Mouse (Mus musculus): Measurements from ENCODE around the gene Gna12.

Gna12 gene

DNA sequence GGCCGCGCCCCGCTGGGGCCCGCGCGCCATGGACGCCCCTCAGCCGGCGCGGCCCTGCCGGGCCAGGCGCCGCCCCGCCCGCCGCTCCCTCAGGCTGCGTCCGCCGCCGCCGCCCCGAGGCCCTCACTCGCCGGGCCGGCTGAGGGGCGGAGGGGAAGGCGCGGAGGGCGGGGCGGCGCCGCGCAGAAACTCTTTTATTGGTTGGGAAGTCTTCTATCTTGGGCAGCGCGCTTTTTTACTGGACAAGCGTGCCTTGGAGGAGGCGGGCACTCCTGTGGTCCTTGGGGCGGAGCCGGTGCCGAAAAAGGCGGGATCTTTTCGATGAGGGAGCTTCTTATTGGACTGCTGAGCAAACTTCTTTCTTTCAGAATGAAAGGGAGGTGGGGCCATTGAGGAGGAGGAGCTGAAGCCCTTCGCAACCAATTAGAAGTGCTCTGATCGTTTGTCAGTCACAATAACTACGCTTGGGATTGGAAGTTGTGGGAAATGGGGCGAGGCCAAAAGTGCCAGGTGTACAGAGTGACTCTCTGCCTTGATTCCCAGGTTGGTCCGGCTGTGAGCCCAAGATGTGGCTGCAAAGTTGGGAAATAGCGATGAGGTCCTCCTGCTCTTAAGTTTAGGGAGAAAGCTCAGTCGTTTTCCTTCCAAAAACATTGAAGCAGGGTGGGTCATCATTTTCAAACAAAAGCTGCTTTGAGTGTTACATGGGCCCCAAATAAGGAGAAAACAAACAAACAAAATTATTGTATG lies at the start of gene Gna12:
TSS of gene Gna12 (minus strand) at position 118 of the 750 bp plus-strand sequence.
- peak; percentile 100 for DNase-seq (ENCODE audit: low spot score)

- no peak for DNase-seq (ENCODE audit: low spot score)
Measured at GRCm38 (mm10) chr5:140878644-140879043, 48.4 kb upstream of the Gna12 start.

DNA sequence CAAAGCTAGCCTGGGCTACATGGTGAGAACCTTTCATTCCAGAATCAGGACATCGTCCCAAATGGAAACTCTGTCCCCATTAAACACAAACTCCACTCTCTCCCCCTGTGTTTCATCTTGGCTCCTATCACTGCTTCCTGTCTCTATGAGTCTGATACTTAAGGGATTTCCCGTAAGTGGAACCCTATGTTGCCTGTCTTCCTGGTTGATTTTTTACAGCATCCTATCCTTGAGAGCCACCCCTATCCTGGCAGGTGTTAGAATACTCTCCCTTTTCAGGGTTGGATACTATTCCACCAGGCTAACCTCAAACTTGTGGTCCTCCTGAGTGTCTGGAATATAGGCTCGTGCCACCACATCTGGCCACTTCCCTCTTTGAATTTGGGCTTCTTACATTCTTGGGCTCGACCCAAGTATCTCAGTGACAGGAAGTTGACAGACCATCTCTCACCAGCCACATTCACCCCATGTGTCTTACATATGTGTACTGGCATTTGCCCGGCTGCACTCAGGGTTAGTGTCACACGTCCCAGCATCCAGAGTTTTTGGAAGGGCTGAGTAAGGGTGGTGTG lies 43.6 kb upstream of the Gna12 start:
- no peak for DNase-seq (ENCODE audit: low spot score)

DNA sequence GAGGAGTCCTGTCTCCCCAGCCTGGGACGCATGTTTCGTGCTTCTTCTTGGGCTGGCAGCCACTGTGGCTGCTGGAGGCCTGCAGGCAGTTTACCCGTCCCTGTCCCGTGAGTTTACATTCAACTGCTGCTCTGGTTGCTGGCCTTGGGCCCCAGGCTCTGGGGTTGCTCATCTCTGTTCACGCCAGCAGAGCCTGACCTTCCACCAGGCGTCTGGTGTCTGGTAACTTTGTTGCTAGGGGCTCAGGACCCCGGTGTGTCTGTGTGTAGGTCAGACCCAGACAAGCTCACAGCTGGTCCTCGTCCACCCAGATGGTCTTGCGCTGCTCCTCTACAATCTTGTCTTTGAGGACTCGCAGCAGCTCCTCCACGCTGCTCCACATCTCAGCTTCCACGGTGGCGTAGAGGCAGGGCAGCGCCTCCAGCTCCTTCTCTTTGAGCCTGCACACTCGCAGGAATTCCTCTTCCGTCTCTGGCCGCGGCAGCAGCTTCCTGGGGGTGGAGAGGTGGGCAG lies 42.9 kb upstream of the Gna12 start:
- DNase-seq (ENCODE audit: low spot score) = peak; percentile 34

DNA sequence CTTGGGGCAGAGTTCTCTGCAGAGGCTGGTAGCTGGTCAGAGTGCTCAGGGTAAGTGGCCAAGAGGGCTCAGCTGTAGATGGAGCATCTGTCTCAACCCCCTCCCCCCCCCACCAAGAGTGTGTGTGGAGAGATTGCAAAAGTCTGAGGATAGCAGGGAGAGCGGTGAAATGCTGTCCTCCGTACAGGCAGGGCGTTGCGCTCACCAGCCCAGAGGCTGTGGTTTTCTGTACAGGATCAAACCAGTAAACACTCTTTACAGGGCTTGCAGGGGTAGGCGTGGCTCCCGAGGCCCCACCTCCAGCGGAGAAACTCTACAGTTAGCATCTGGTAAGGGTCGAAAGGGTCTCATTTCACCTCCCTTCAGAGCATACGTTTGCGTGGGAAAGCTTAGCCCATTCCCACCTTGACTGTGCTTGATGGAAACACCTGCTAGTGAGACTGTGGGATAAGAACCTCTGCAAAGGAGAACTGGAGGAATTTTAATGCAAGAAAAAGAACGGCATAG lies 42.4 kb upstream of the Gna12 start:
- DNase-seq (ENCODE audit: low spot score) = peak; percentile 65

GRCm38 (mm10) chr5:140871241-140871640 lies 41.0 kb upstream of the Gna12 start:
- DNase-seq (ENCODE audit: low spot score) = no peak

DNA sequence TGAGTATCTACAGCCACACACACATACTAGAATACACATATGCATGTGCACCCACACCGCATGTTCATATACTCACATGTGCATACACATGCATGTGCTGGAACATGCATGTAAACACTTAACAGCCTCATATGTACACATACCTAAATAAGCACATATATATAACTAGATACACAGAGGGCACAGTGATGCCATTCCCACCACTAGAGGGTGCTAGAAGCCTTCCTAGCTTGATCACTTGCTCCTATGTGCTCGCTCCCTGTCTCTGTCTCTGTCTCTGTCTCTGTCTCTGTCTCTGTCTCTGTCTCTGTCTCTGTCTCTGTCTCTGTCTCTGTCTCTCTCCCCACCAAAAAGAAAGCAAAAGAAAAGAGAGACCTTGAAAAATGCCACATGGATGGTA lies 38.8 kb upstream of the Gna12 start:
- DNase-seq (ENCODE audit: low spot score) = peak; percentile 82

- no peak for DNase-seq (ENCODE audit: low spot score)
Measured at GRCm38 (mm10) chr5:140859730-140860129, 29.5 kb upstream of the Gna12 start.

- DNase-seq (ENCODE audit: low spot score) = no peak
Measured at GRCm38 (mm10) chr5:140858335-140858734, 28.1 kb upstream of the Gna12 start.

DNA sequence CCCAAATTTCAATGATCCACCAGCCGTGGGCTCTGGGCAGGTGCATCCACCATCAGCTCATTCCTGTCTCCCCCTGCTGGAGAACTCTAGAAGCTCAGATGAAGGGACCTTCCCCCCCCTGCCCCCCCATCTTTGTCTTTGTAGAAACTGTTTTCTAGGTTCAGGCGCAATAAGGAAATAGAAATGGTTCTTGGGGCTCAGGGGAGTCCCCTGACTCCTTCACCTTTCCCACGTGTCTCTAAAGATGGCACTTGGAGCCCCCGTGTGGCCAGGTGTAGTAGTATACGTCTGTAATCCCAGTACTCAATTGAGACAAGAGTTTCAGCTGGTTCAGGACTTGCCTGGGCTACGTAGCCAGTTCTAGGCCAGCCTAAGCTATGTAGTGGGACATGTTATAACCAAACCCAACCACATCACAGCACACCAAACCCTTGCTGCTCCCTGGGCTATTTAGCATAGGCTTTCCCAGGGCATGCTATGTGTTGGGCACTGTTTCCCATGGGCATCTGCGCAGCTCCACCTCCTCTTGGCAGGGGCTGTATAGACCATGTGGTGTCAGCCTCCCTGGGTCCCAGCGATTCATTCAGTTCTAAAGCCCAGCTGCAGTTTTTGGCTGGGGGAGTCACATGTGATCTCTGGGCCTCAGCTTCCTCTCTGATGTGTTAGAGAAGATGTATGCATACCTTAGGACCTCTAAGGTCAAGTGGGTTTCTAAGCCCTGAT lies 27.4 kb upstream of the Gna12 start:
- DNase-seq (ENCODE audit: low spot score) = no peak

DNA sequence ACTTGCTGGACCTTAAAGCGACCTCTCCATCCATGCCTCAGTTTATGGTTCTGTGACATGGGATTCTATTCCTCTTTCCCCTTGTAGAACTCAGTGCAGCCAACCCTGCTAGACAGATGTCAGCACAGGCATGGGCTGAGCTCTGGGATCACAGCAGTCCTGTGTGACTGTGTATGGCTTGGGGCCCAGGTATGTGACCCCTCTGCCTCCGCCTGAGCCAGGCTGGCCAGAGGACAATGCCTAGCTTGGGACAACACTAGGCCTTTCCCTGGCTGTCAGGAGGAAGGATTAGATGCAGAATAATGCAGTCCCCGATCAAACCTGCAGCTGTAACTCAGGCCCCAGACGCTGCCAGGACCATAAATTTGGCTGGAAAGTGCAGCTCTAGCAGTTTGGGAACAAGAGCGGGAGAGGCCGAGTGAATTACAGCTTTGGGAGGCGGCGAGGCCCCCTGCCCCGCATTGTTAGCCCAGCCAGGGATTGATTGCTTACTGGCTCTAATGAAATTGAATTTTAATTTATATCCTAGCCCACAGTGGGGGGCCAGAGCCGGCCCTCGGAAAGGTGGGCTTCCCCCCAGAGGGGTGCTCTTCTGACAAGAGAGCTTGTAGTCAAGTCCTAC lies 25.8 kb upstream of the Gna12 start:
- DNase-seq (ENCODE audit: low spot score) = peak; percentile 42

DNA sequence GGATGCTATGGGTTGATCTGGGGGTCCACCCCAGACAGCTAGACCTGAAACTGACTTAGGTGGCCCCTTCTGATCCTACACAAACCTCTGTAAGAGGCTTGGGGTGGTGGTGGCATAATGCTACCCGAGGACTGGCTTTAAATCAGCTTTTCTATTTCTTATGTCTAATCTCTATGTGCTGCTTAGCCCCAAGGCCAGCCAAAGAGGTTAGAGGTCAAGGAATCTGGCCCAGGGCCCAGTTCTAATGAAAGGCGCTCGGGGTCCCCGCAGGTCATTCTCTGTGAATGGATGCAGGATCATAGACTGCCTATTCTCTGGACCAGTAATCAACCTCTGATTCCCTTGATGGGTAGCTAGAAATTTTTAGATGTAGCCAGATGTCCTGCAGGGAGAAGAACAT lies 24.5 kb upstream of the Gna12 start:
- DNase-seq (ENCODE audit: low spot score) = no peak

- no peak for DNase-seq (ENCODE audit: low spot score)
Measured at GRCm38 (mm10) chr5:140853723-140854122, 23.5 kb upstream of the Gna12 start.

DNA sequence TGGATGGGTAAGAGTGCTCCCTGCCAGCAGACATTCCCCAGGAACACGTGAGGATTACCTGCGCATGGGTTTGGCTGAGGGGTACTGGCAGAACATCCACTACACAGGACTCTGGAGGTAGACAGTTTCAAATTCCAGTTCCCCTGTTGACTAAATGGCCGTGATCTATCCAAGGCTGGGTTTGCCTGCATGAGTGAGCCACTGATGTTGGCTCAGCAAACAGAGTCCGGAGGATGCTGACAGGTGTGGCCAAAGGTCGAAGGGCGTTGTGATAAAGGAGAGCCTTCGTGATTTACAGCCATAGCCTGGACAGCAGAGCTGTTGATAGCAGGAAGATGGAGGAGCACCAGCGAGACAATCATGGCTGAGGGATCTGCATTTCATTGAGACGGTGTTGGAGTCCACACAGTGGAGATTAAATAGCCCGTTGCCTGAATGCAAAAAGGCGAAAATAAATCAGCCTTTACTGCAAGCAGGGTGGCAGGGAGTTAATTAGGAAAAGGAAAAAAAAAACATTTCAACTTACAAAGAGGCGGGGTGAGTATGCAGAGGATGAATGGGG lies 22.3 kb upstream of the Gna12 start:
- no peak for DNase-seq (ENCODE audit: low spot score)

DNA sequence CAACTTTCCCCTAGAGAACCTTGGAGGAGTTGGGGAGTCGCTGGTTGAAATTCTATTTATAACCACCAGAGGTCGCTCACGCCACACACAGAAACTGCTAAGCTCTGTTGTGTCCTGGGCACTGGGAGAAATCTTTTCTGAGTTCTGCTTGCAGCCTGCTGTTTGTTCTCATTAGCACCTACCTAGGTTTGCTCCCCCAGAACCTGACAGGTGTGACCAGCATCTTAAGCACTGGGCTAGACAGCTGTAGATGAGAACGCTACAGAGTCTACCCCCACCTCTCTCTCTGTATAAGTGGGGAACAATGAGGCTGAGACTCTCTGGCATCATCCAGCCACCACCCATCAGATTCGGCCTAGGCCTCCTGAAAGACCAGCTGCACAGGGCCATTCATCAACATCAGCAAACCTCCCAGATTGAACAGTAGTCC lies 17.1 kb upstream of the Gna12 start:
- DNase-seq (ENCODE audit: low spot score) = peak; percentile 82

- DNase-seq (ENCODE audit: low spot score) = no peak
Measured at GRCm38 (mm10) chr5:140841942-140842341, 11.7 kb upstream of the Gna12 start.

DNA sequence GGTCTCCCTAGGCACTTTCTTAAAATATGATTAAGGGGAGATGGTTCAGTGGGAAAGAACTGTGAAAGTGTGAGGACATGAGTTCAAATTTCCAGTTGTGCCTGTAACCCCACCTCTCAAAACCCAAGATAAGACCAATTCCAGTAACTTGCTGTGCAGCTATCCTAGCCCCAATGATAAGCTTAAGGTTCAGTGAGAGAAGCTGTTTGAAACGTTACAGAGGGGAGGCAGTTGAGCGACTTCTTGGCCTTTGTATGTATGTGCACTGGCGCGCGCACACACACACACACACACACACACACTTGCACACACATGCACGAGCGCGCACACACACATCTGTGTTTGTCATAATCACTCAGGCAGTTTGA lies 817 bp upstream of the Gna12 start:
- DNase-seq (ENCODE audit: low spot score) = no peak

DNA sequence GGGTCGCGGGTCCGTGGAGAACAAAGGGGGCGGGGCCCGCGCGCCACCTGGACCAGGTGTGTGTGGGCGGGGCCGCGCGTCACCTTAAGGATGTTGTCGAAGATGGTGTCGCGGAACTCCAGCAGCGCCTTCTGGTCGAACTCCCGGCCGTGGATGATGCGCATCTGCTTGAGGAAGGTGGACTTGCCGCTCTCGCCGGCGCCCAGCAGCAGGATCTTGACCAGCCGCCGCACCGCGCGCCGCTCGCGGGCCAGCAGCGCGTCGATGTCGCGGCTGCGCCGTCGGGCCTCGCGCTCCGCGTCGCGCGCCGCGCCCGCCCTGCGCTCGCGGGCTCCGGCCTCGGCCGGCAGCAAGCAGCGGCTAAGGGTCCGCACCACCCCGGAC lies 328 bp downstream of the Gna12 start:
- no peak for DNase-seq (ENCODE audit: low spot score)

DNA sequence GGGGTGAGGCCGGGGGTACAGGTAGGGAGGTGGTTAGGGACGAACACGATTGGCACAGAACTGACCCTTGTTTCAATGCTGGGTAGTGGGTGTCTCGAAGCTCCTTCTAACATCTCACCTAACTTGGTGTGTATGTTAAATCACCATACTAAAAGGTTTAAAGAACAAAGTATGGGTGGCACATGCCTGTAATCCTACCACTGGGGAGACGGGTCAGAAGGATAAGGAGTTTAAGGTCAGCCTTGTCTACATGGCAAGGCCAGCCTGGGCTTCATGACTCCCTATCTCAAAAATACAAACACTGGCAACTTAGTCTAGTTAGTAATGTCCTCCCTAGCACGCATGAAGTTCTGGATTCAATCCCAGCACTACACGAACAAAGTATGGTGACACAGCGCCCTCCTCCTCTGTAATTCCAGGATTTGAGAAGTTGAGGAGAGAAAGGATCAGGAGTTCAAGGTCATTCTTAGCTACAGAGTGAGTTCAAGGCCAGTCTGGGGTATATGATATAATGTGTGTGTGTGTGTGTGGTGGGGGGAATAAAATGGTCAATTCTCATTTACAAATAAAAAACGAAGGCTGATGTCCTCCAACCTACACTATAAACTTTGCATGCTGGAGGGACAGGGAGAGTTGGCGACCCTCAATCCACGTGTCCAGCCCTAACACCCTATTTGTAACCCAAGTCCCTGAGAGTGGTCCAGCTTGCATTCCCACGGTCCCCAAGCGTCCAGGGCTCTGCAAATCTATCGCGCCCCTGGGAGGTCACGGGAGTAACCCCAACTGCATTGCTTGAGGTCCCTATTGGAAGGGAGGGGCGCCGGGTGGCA lies 935 bp downstream of the Gna12 start:
- peak; percentile 47 for DNase-seq (ENCODE audit: low spot score)

- DNase-seq (ENCODE audit: low spot score) = no peak
Measured at GRCm38 (mm10) chr5:140828363-140828762, 1.9 kb downstream of the Gna12 start.

DNA sequence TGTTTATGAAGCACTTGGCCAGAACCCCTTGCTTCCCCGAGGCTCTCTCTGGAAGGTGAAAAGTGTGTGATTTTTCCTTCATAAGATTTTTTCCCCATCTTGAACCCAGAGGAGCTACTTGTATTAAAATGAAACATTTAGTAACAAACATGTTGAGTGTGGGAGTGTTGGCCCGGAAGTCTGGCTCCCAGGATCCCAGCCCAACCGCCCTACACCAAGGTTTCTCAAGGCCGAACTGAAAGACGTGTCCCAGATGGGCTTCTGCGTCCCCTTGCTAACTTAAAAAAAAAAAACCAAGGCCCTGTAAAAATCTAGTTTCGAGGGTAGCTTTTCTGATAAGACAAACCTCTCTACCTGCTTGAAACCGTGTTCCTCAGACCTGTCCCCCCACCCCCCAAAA lies 2.3 kb downstream of the Gna12 start:
- DNase-seq (ENCODE audit: low spot score) = no peak

Measured in embryo, embryonic 10.5 days (tissue).